Mouse (Mus musculus): ENCODE results near the gene Hspg2. TPM values are rescaled to one million over a fixed set of nuclear protein-coding genes. Genes with fewer than 3 reads are reported as not detected.
A peak's percentile ranks its signal among the peaks of the same experiment; 100 is the strongest.

Hspg2 gene
- total and polyA plus RNA-seq, 2 experiments, result 7.2 to 7.6 TPM

- H3K9ac ChIP-seq (ENCODE audit: low read depth, low read length), result no peak overlapping the region
- 69% methylated on average over 13 of the region's 13 CpGs for WGBS
- 0 out of 2 replicates have a peak overlapping the region, but pooled peaks have one; percentile 9 for H3K27ac ChIP-seq (replicated peaks; ENCODE audit: insufficient read depth, low read depth, low read length)
- no peaks in the 10 kb centered on the region for H3K27me3 ChIP-seq (ENCODE audit: control insufficient read depth, insufficient read depth, low read length)
- 0 out of 2 replicates have a peak, but pooled peaks cover 3% of the 10 kb centered on the region for H3K4me1 ChIP-seq (ENCODE audit: control insufficient read depth, insufficient read depth, low read length)
- TF ChIP-seq POLR2A (IDR thresholded peaks at IDR 0.05; ENCODE audit: extremely low read depth, insufficient read depth, low read length), result no peak
- TF ChIP-seq CTCF (IDR thresholded peaks at IDR 0.05; ENCODE audit: low read depth, low read length), result no peak
- DNase-seq (ENCODE audit: extremely low read depth, low read depth, low spot score), result no peak
- H3K79me2 ChIP-seq (ENCODE audit: control insufficient read depth, insufficient read depth, low read length), result no peaks in the 10 kb centered on the region
- no peak overlapping the region for H3K4me3 ChIP-seq (ENCODE audit: insufficient read depth, low read depth, low read length)
- H3K36me3 ChIP-seq (ENCODE audit: control insufficient read depth, insufficient read depth, low read length), result no peaks in the 10 kb centered on the region
These were observed 3.3 kb upstream of the Hspg2 start for GRCm38 (mm10) chr4:137465125-137465787.

- no peak overlapping the region for H3K4me3 ChIP-seq (ENCODE audit: insufficient read depth, low read depth, low read length)
- no peaks in the 10 kb centered on the region for H3K27me3 ChIP-seq (ENCODE audit: control insufficient read depth, insufficient read depth, low read length)
- no peaks in the 10 kb centered on the region for H3K79me2 ChIP-seq (ENCODE audit: control insufficient read depth, insufficient read depth, low read length)
- H3K36me3 ChIP-seq (ENCODE audit: control insufficient read depth, insufficient read depth, low read length), result no peaks in the 10 kb centered on the region
- 0 out of 2 replicates have a peak, but pooled peaks cover 3% of the 10 kb centered on the region for H3K4me1 ChIP-seq (ENCODE audit: control insufficient read depth, insufficient read depth, low read length)
- H3K9ac ChIP-seq (ENCODE audit: low read depth, low read length), result no peak overlapping the region
- no peak for DNase-seq (ENCODE audit: extremely low read depth, low read depth, low spot score)
- H3K27ac ChIP-seq (replicated peaks; ENCODE audit: insufficient read depth, low read depth, low read length), result no peak overlapping the region
- 86% methylated on average over 4 of the region's 4 CpGs for WGBS
- TF ChIP-seq CTCF (IDR thresholded peaks at IDR 0.05; ENCODE audit: low read depth, low read length) (no peak), POLR2A (IDR thresholded peaks at IDR 0.05; ENCODE audit: extremely low read depth, insufficient read depth, low read length) (no peak)
These were observed 1.6 kb upstream of the Hspg2 start for GRCm38 (mm10) chr4:137466991-137467390.

DNA sequence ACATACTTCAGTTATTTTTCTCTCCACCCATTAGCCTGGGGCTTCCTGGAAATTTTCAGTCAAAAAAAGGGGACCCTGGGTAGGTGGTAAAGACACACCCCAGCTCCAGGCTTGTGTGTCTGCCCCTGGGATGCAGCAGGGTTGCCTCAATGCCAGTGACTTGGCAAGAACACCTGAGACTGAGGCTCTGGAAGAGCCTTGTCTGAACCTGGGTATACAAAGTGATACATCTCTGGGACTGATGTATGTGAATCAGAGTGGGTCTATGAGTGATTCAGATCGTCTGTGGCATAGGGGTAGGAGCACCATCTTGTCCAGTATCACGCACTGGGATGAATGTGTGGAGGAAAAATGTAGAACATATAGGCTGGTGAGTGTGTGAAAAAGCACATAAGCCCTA is 1.0 kb upstream of the Hspg2 start:
- DNase-seq (ENCODE audit: extremely low read depth, low read depth, low spot score), result no peak
- 92% methylated on average over 2 of the region's 2 CpGs for WGBS
- Histone ChIP-seq H3K4me1 (ENCODE audit: control insufficient read depth, insufficient read depth, low read length) (0 out of 2 replicates have a peak, but pooled peaks cover 3% of the 10 kb centered on the region), H3K27me3 (ENCODE audit: control insufficient read depth, insufficient read depth, low read length) (no peaks in the 10 kb centered on the region), H3K36me3 (ENCODE audit: control insufficient read depth, insufficient read depth, low read length) (no peaks in the 10 kb centered on the region), H3K27ac (replicated peaks; ENCODE audit: insufficient read depth, low read depth, low read length) (no peak overlapping the region), H3K9ac (ENCODE audit: low read depth, low read length) (no peak overlapping the region), H3K4me3 (ENCODE audit: insufficient read depth, low read depth, low read length) (no peak overlapping the region), H3K79me2 (ENCODE audit: control insufficient read depth, insufficient read depth, low read length) (no peaks in the 10 kb centered on the region; the same call in 1 of the 2 replicates)
- no peak for TF ChIP-seq POLR2A (IDR thresholded peaks at IDR 0.05; ENCODE audit: extremely low read depth, insufficient read depth, low read length)
- no peak for TF ChIP-seq CTCF (IDR thresholded peaks at IDR 0.05; ENCODE audit: low read depth, low read length)

DNA sequence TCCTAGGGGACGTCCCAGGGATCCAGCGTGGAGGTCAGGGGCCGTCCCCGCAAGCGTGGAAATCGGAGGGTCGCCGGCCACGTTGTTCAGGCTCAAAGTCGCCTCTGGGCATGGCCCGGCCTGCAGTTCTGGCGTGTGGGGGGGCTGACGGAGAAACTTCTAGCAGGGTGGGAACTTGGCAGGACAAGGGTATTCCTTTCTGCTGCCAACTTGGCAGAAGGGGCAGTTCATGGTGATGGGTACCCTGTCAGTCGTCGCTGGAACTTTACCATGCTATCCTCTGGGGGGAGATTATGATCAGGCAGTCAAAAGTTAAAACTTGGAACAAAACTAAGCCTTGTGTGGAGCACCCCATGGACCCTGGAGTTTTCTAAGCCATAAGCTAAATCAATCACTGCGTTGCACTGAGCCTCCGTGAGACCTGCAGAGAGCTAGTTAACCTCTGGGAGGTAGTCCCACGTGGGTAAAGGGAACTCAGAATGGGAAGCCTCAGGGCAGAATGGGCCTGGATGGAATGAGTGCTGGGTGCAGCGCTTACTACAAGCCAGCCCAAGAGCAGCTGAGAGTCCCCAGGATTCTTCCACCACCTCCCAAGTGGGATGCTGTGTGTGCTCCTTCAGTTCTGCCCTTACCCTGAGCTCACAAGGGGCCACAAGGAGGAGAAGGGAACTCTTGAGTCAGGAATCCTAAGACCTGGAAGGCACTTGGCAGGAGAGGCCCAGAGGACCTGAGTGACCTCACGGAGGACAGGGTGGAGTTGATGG is 694 bp downstream of the Hspg2 start:
- peaks cover 4% of the 10 kb centered on the region; the same call in 1 of the 2 replicates for H3K79me2 ChIP-seq (ENCODE audit: control insufficient read depth, insufficient read depth, low read length)
- H3K27me3 ChIP-seq (ENCODE audit: control insufficient read depth, insufficient read depth, low read length), result no peaks in the 10 kb centered on the region
- peak overlapping the region; percentile 92 for H3K9ac ChIP-seq (ENCODE audit: low read depth, low read length)
- no peak for DNase-seq (ENCODE audit: extremely low read depth, low read depth, low spot score)
- WGBS, result 8% methylated on average over 20 of the region's 20 CpGs
- H3K27ac ChIP-seq (replicated peaks; ENCODE audit: insufficient read depth, low read depth, low read length), result 0 out of 2 replicates have a peak overlapping the region, but pooled peaks have one; percentile 1
- 0 out of 2 replicates have a peak, but pooled peaks cover 3% of the 10 kb centered on the region for H3K4me1 ChIP-seq (ENCODE audit: control insufficient read depth, insufficient read depth, low read length)
- no peaks in the 10 kb centered on the region for H3K36me3 ChIP-seq (ENCODE audit: control insufficient read depth, insufficient read depth, low read length)
- TF ChIP-seq POLR2A (IDR thresholded peaks at IDR 0.05; ENCODE audit: extremely low read depth, insufficient read depth, low read length) (no peak), CTCF (IDR thresholded peaks at IDR 0.05; ENCODE audit: low read depth, low read length) (no peak)
- H3K4me3 ChIP-seq (ENCODE audit: insufficient read depth, low read depth, low read length), result peak overlapping the region; percentile 79

DNA sequence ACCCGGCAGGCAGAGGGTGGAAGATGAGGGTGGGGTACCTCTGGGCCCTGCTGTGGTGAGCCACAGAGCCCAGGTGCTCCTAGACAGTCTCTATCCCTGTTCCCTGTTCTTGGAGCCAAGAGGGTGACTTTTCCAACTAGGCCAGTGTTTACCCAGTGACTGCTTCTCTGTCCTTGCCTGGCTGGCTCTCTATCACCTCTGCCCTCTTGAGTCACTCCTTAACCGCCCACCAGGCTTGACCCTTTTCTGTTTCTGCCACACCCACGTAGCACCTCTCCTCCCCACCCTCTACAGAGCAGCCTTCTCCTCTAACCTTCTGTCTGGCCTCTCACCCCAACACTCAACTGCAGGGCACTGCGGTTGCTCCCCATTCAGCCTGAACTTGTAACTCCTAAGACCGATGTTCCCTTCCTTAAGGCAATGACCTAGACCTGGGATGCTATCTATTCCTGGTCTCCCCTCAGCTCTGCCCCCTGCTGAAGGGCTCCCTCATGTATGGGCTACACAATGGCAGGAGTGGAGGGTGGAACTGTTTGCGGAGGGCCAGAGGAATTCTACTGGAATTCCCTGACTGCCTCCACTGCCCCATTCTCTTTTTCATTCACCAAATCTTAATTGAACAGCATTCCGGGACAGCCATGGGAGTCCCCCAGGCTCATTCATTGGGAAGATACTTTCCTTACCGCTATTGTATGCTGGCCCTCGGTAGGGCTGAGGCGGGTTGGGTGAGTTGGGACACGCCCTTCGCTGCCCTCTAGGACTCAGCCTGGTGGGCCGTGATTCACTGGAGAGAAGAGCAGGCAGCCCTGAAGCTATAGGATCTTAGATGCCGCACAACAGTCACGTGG is 1.5 kb downstream of the Hspg2 start:
- TF ChIP-seq CTCF (IDR thresholded peaks at IDR 0.05; ENCODE audit: low read depth, low read length) (no peak), POLR2A (IDR thresholded peaks at IDR 0.05; ENCODE audit: extremely low read depth, insufficient read depth, low read length) (no peak)
- Histone ChIP-seq H3K4me3 (ENCODE audit: insufficient read depth, low read depth, low read length) (peak overlapping the region; percentile 79), H3K27me3 (ENCODE audit: control insufficient read depth, insufficient read depth, low read length) (no peaks in the 10 kb centered on the region), H3K9ac (ENCODE audit: low read depth, low read length) (peak overlapping the region; percentile 40), H3K36me3 (ENCODE audit: control insufficient read depth, insufficient read depth, low read length) (no peaks in the 10 kb centered on the region), H3K27ac (replicated peaks; ENCODE audit: insufficient read depth, low read depth, low read length) (peak overlapping the region; percentile 55), H3K79me2 (ENCODE audit: control insufficient read depth, insufficient read depth, low read length) (peaks cover 4% of the 10 kb centered on the region; the same call in 1 of the 2 replicates), H3K4me1 (ENCODE audit: control insufficient read depth, insufficient read depth, low read length) (0 out of 2 replicates have a peak, but pooled peaks cover 3% of the 10 kb centered on the region)
- no peak for DNase-seq (ENCODE audit: extremely low read depth, low read depth, low spot score)
- WGBS, result 67% methylated on average over 15 of the region's 15 CpGs

Data from liver, adult 2 months (tissue).